In genomic region chr10:3793825-3794224, GRCm38 (mm10) we compare ENCODE assay signal across 18 mouse cellular contexts.
"Had no signal": no experiment of that assay in that cellular context is flagged by ENCODE, and none has a peak within 500 bp of the region (broad histone marks: within the 10 kb centered on the region; RNA-seq: fewer than 3 reads in every experiment).

No protein-coding gene starts in this region.

- H3K4me2 ChIP-seq: kidney, embryonic 15.5 days; limb, embryonic 12.5 days; liver, embryonic 11.5 days; liver, embryonic 15.5 days; neural tube, embryonic 12.5 days; stomach, embryonic 15.5 days had no signal

- H3K36me3 ChIP-seq: kidney, embryonic 15.5 days; limb, embryonic 12.5 days; liver, embryonic 15.5 days; midbrain, embryonic 10.5 days; neural tube, embryonic 12.5 days; stomach, embryonic 15.5 days had no signal

- H3K4me1 ChIP-seq: kidney, embryonic 15.5 days; liver, embryonic 15.5 days; midbrain, embryonic 10.5 days; neural tube, embryonic 12.5 days; stomach, embryonic 15.5 days had no signal

- DNase-seq: kidney, adult 18-20 months; kidney, postnatal 14 days; lung, adult 2 months; lung, postnatal 36 days; midbrain, embryonic 14.5 days; right cerebral cortex, postnatal 14 days; thymus, adult 2 months; thymus, postnatal 36 days had no signal

- H3K9me3 ChIP-seq: kidney, embryonic 15.5 days; limb, embryonic 12.5 days; liver, embryonic 15.5 days; midbrain, embryonic 10.5 days; neural tube, embryonic 12.5 days; stomach, embryonic 15.5 days had no signal

- H3K4me3 ChIP-seq: kidney, embryonic 15.5 days; left cerebral cortex, adult 2 months; limb, embryonic 12.5 days; liver, embryonic 15.5 days; midbrain, embryonic 10.5 days; myocyte; neural tube, embryonic 12.5 days; stomach, embryonic 15.5 days had no signal

- H3K9ac ChIP-seq: kidney, embryonic 15.5 days; limb, embryonic 12.5 days; liver, embryonic 15.5 days; neural tube, embryonic 12.5 days; stomach, embryonic 15.5 days had no signal

- ATAC-seq: lung, postnatal 0 days had no signal

- H3K27me3 ChIP-seq: kidney, embryonic 15.5 days; limb, embryonic 12.5 days; liver, embryonic 15.5 days; neural tube, embryonic 12.5 days; stomach, embryonic 15.5 days had no signal

- H3K27ac ChIP-seq: kidney, embryonic 15.5 days; left cerebral cortex, adult 2 months; limb, embryonic 12.5 days; liver, embryonic 15.5 days; midbrain, embryonic 10.5 days; neural tube, embryonic 12.5 days; stomach, embryonic 15.5 days had no signal
